In genomic region chr10:127509051-127509836, GRCm38 (mm10) we compare ENCODE assay signal across 8 mouse cellular contexts. TPM values are rescaled to one million over a fixed set of nuclear protein-coding genes. Genes with fewer than 3 reads are reported as not detected.
A peak's percentile ranks its signal among the peaks of the same experiment; 100 is the strongest.
DNase-seq lines count a peak whose midpoint lies in the region; ATAC-seq lines count a peak whose summit lies in the region.

No protein-coding gene starts in this region.

- H3K27me3 ChIP-seq in intestine, embryonic 15.5 days (replicated peaks), result peaks cover 56% of the 10 kb centered on the region

- no peaks in the 10 kb centered on the region for H3K36me3 ChIP-seq in intestine, embryonic 15.5 days

- ATAC-seq in intestine, embryonic 15.5 days, result peak; percentile 41

- peak overlapping the region; percentile 38 for H3K4me3 ChIP-seq in intestine, embryonic 15.5 days (replicated peaks)

- H3K4me1 ChIP-seq in intestine, embryonic 15.5 days (replicated peaks), result peaks cover 47% of the 10 kb centered on the region

- no peak overlapping the region for H3K9ac ChIP-seq in intestine, embryonic 15.5 days

- H3K4me2 ChIP-seq in intestine, embryonic 15.5 days (replicated peaks), result peak overlapping the region; percentile 80

- H3K9me3 ChIP-seq in intestine, embryonic 15.5 days, result no peaks in the 10 kb centered on the region

- 1% methylated on average over 35 of the region's 35 CpGs for WGBS in intestine, embryonic 15.5 days

- DNase-seq in adrenal gland, adult 18-20 months (ENCODE audit: low spot score in 2 of 2), result peak; percentile 79 to 87
- peak; percentile 95 for DNase-seq in embryo, embryonic 10 days (ENCODE audit: low spot score)
- peak; percentile 77 to 80 for DNase-seq in gastrocnemius, postnatal 36 days
- peak; percentile 88 to 90 for DNase-seq in left cerebral cortex, postnatal 14 days (ENCODE audit: low spot score in 2 of 2)
- peak; percentile 96 for DNase-seq in mesoderm, embryonic 11.5 days (ENCODE audit: low read depth, low spot score)
- DNase-seq in right cerebral cortex, postnatal 25 days, result peak; percentile 72
- DNase-seq in urinary bladder, postnatal 4 days (ENCODE audit: low spot score in 2 of 2), result peak; percentile 69 to 89

- intact Hi-C loops in gastrocnemius, postnatal 36 days (cut with DNase I), result no loop called here
- intact Hi-C loops in left cerebral cortex, postnatal 14 days (cut with DNase I), result no loop called here

- H3K27ac ChIP-seq in intestine, embryonic 15.5 days, result no peak overlapping the region

RNA-seq across cellular contexts. Expression of gene Ndufa4l2, which starts 5.5 kb away (rescaled TPM):
- 10 to 100 TPM; 36.0 to 55.3 TPM for total RNA-seq in adrenal gland, adult 18-20 months (2021)
- 10 to 100 TPM; 11.0 to 11.3 TPM for total RNA-seq in gastrocnemius, postnatal 36 days (2021)
- polyA plus RNA-seq in intestine, embryonic 15.5 days (2015; fragmentation: Nextera tagmentation; extraction: Ambion mirVana), result 52.7 and 53.8 TPM in 2 replicates
- 1 to 10 TPM; 7.4 to 8.9 TPM for total RNA-seq in left cerebral cortex, postnatal 14 days (2021)

RNA-seq across cellular contexts. Expression of gene Stac3, which starts 7.8 kb away (rescaled TPM):
- total RNA-seq in adrenal gland, adult 18-20 months (2021), result 1 to 10 TPM; 1.1 to 1.9 TPM
- total RNA-seq in gastrocnemius, postnatal 36 days (2021), result 100 to 1,000 TPM; 342 to 376 TPM
- 0.41 and 0.74 TPM in 2 replicates for polyA plus RNA-seq in intestine, embryonic 15.5 days (2015; fragmentation: Nextera tagmentation; extraction: Ambion mirVana)
- 10 to 100 TPM in 1 of 2 experiments, 1 to 10 TPM in 1; 3.0 to 10.0 TPM for total RNA-seq in left cerebral cortex, postnatal 14 days (2021)

RNA-seq across cellular contexts. Expression of gene Shmt2, which starts 13.0 kb away (rescaled TPM):
- total RNA-seq in adrenal gland, adult 18-20 months (2021), result 10 to 100 TPM; 38.6 to 46.5 TPM
- total RNA-seq in gastrocnemius, postnatal 36 days (2021), result 10 to 100 TPM; 23.4 to 26.4 TPM
- polyA plus RNA-seq in intestine, embryonic 15.5 days (2015; fragmentation: Nextera tagmentation; extraction: Ambion mirVana), result 147 and 149 TPM in 2 replicates
- 10 to 100 TPM; 27.5 to 32.9 TPM for total RNA-seq in left cerebral cortex, postnatal 14 days (2021)

RNA-seq across cellular contexts. Expression of gene Nxph4, which starts 25.1 kb away (rescaled TPM):
- 10 to 100 TPM in 1 of 2 experiments, 1 to 10 TPM in 1; 6.9 to 12.6 TPM for total RNA-seq in adrenal gland, adult 18-20 months (2021)
- total RNA-seq in gastrocnemius, postnatal 36 days (2021), result under 1 TPM; 0.20 TPM
- 4.9 and 5.7 TPM in 2 replicates for polyA plus RNA-seq in intestine, embryonic 15.5 days (2015; fragmentation: Nextera tagmentation; extraction: Ambion mirVana)
- 1 to 10 TPM; 4.4 to 7.4 TPM for total RNA-seq in left cerebral cortex, postnatal 14 days (2021)

Comparison
In these comparisons a context has a peak if more than half of its experiments do, and no peak if none do; other contexts are left out.
1. RNA of gene Stac3, which starts 7.8 kb away (total RNA-seq): 342 to 376 TPM in gastrocnemius, postnatal 36 days; 3.0 to 10.0 TPM in left cerebral cortex, postnatal 14 days and 1.1 to 1.9 TPM in adrenal gland, adult 18-20 months; every median in the first group is over 10 times any median in the second.
2. Peak in every context shown above with its lines, with median percentiles within 50 percentile points of each other: DNase-seq.